Mouse (Mus musculus) ovary, postnatal 10 days (tissue): Measurements from ENCODE around the gene Zc3h10.
"Not testable (repeated sequence)": the region's sequence is repeated elsewhere in the genome, so short reads cannot be mapped to it uniquely, and the experiment has no call there.

Source experiments
- DNase-seq: peaks from one replicate; pipeline ENCODE4 v3.0.0; 2022; ENCODE audit warnings: low spot score

The Zc3h10 gene

GRCm38 (mm10) chr10:128547361-128548032, at the start of gene Zc3h10:
TSS of gene Zc3h10 (minus strand) at chr10:128547774.
- peak; percentile 75 for DNase-seq

DNA sequence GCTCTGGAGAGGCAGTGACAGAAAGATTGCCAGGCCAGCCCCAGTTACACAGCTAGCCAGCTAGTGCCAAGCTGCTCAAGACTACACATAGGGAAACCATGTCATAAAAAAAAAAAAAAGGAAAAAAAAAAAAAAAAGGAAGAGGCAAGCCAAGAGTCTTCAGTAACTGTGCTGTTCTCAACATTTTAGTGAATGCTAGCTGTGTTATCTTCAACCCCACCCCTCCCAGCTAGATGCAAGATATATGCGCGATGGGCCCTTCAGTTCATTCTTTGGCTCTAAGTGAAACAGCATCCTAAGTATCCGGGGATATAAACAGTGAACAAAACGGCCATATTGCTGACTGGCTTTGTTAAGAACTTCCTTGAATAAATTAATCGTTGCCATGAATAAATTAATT, 45.2 kb upstream of the Zc3h10 start:
- no peak for DNase-seq

- no peak for DNase-seq
Observed at GRCm38 (mm10) chr10:128591436-128591835, 43.9 kb upstream of the Zc3h10 start.

DNA sequence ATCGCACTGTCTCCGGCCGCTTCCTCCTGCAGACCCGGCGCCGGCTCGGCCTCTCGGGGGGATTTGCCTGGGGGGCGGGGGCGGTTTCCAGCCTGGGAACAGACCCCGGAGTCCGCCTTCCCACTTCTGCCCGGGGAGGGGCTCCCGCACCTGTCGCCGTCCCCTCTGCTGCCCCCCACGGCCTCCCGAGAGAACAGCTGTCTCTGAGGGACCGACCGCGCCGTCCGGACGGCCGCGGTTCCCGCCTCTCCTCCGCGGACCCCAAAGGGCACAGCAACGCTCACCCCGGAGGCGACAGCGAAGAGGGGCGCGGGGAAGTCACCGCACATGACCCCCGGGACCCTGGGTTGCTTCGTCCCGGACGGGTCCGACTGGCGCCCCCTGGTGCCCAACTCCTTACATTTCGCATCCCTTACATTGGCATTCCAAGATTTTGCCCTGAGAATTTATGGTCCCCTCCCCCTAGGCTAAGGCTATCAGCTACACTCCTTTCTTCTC, 42.7 kb upstream of the Zc3h10 start:
- peak; percentile 51 for DNase-seq

DNA sequence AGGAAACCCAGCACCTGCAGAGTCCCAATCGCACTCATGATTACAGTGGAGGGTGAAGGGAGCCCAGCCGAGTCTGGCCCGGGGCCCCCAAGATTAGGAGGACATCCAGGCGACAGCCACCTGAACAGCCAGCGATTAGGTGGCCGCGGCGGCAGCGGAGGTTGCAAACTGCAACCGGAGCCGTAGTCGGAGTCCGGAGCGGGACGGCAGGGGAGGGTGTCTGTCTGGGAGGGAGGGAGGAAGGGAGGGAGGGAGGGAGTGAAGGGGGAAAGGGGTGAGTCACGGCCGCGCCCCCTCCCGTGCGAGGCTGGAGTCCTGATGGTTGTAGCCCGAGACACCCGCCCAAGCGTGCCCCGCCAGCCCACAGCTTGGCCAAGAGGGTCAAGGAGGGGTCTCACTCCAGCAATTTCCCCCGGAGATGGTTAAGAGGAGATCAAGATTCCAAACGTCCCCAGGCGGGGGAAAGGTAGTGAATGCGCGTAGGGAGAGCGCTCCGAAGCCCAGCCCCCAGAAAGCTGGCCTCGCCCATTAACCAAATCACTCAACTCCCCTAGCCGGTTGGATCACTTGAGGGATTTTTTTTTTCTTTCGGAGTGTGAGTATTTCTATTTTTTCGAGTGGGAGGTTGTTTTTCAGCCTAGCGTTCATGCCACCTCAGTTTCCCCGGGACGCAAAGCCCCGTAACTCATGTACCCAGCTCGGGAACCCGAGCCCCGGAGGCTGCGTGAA, 42.1 kb upstream of the Zc3h10 start, which contains the start of gene Erbb3:
TSS of gene Erbb3 (minus strand) at position 189 of the 729 bp plus-strand sequence.
- DNase-seq = peak; percentile 35

GRCm38 (mm10) chr10:128588775-128589463, 41.3 kb upstream of the Zc3h10 start:
- DNase-seq = no peak

DNA sequence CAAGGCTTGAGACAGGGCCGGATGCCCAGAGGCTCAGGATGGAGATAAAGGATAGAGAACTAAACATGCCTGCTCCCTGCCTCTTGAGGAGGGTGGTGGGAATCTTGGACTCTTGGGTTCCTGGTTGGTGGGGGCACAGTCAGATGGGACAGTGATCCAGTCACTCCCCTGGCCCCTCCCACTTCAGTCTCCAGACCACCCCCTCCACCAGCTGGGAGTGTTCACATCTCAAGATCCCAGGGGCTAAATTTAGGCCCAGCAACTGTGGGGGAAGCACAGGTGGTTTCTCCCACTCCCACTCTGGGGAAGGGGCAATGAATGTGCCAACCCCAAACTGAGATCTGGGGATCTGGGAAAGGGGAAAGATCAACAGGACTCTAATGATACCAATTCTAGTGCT, 40.6 kb upstream of the Zc3h10 start:
- no peak for DNase-seq

- no peak for DNase-seq
Observed at GRCm38 (mm10) chr10:128587697-128588096, 40.1 kb upstream of the Zc3h10 start.

- no peak for DNase-seq
Observed at GRCm38 (mm10) chr10:128587120-128587519, 39.5 kb upstream of the Zc3h10 start.

DNA sequence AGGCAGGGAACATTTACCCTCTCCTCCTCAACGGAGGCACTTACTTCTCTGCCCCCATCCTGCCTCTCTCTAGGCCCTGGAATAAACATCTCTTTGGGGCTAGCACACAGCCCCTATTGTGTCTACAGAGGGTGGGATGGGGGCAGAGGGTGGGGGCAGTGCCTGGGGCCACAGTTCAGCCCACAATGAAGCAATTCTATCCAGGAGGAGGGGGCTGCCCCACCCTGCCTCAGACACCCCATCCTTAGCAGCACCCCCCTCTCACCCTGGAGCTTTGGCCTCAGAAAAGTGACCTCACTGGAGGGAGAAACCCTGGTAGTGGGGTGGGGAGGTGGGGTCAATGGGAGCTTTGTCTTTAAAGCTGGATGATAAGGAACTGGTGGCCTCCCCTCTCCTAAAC, 39.0 kb upstream of the Zc3h10 start:
- DNase-seq = no peak

DNA sequence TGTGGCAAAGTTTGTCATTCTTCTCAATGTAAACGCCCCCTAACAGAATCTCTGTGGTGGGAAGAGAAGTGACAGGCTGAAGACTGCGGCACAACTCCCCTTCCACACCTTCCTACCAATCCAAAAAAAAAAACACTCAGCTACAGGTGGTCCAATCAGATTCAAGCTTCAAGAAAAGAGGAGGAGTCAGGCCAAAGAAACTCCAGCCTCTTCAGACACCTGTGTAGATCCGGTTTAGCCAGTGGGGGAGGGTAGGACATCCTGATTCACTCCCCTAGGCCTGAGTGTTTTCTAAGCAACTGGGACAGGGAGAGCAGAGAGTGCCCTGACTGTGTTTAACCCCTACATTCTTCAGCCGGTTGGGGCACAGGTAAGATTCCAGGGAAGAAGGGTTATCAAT, 36.8 kb upstream of the Zc3h10 start:
- DNase-seq = no peak

DNA sequence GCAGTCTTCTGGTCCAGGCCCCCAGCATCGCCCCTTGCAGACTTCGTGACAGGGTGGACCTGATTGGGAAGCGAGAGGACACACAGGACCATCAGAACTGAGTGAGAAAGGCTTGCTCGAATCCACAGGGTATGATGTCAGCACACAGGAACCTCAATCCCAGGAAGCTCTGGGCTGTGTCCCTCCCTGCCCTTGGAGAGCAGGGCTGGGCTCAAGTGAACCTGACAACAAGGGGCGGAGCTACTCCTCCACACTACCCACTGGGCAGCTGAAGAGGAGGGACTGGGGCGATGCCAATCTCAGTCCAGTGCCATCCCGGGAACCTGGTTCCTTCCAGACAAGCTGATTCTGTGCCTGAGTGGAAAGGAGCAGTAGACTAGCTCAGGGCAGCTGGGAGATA, 36.1 kb upstream of the Zc3h10 start:
- no peak for DNase-seq

DNA sequence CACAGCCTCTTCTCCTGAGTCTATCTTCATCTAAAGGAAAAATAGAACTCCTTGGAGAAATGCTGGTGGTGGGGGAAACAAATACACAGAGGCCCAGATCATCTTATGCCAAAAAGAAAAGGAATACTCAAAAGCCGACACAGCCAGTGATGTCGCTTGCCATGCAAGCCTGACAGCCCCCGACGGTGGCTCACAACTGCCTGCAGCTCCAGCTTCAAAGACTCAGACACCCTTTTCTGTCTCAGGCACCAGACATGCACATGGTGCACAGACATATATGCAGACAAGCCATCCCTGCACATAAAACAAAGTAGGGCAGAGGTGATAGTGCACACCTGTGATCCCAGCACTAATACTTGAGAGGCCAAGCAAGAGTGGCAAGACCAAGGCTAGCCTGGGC, 32.2 kb upstream of the Zc3h10 start:
- DNase-seq = no peak

DNA sequence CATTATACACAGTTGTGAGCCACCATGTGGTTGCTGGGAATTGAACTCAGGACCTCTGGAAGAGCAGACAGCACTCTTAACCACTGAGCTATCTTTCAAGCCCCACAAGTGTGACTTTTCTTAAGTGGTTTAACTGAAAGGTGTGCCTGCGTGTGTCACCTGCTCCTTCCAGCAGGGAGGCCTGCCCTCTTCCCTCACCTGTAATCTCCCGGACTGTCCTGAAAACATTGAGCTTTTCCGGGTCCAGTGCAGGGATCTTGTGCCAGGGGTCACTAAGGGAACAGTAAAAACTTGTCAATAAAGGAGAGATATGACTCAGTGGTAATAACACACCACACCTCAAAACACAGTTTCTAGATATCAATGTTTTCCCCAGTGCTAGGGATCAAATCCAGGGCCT, 31.7 kb upstream of the Zc3h10 start:
- DNase-seq = no peak

- no peak for DNase-seq
Observed at GRCm38 (mm10) chr10:128578330-128578729, 30.8 kb upstream of the Zc3h10 start.

DNA sequence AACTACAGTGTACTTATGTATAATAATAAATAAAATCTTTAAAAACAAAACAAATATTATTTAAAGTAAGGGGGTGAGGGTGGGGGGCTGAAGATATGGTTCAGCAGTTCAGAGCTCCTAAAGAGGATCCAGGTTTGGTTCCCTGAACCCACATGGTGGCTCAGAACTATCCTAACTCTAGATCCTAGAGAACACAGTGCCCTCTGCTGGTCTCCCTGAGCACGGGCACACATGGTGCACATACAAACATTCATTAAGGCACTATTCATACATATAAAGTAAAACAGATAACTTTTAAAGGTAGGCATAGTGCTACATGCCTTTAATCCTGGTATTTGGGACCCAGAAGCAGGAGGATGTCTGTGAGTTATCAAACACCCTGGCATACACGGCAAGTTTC, 27.5 kb upstream of the Zc3h10 start:
- no peak for DNase-seq

DNA sequence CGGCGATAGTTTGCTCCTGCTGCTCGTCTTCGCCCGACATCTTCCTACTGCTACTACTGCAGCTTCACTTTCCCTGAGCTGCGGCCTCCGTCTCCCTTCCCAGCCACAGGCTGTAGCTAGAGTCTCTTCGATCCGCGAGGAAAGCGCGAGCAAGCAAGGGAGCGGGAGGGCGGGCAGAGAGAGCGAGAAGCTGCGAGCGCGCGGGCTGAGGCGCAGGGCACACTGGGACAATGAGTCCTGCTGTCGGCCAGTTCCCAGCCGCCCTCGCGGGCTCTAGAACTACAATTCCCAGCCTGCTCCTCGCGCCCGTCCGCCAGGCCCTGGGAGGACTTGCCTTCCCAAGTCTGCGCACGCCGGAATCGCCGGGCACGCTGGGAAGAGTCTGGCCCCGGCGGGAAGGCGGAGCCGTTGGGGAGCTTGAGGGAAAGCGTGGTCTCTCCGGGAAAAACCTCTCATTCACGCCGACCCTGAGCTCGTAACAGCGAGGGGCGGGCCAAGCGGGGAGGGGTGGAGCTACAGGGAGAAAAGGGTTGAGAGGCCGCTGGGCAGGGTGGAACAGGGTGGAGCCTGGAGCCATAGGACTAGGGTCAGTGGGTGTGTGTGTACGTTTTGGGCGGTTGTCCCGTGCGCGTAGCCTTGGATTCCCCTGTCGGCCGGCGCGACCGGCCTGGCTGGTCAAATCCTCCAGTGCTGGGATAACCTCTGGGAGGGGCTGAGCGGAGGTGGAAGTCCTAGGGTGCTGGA, 18.4 kb upstream of the Zc3h10 start, which contains the start of gene Pa2g4:
TSS of gene Pa2g4 (minus strand) at position 200 of the 744 bp plus-strand sequence.
- DNase-seq = peak; percentile 86

- no peak for DNase-seq
Observed at GRCm38 (mm10) chr10:128565206-128565787, 17.7 kb upstream of the Zc3h10 start.

GRCm38 (mm10) chr10:128563544-128563943, 16.0 kb upstream of the Zc3h10 start:
- DNase-seq = no peak

- no peak for DNase-seq
Observed at GRCm38 (mm10) chr10:128556963-128557362, 9.4 kb upstream of the Zc3h10 start.

DNA sequence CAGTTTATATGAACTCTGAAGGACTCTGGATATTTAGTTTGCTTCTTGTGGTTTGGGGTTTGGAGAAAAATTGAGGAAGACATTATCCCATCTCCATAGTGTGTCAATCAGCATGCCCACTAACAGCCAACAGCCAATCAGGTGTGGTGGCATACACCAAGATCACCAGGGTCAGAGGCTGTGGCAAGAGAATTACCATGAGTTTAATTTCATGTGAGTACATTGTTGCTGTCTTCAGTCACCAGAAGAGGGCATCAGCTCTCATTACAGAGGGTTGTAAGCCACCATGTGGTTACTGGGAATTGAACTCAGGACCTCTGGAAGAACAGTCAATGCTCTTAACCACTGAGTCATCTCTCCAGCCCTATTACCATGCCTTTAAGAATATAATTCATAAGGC, 8.7 kb upstream of the Zc3h10 start:
- DNase-seq = no peak

DNA sequence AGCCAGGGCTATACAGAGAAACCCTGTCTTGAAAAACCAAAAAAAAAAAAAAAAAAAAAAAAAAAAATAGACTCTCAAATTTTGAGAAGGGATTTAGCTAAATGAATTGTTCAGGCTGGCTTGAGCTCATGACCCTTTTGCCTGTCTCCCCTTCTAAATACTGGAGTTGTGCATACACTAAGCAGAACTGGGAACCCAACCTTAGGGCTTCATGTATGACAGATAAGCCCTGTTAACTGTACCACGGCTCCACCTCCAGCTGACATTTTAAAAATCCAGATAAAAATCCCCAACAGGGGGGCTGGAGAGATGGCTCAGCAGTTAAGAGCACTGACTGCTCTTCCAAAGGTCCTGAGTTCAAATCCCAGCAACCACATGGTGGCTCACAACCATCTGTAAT, 8.0 kb upstream of the Zc3h10 start:
- DNase-seq = not testable (repeated sequence)
